Mouse (Mus musculus): ENCODE measurements around the gene Spryd3. TPM values are rescaled to one million over a fixed set of nuclear protein-coding genes. Genes with fewer than 3 reads are reported as not detected.
A peak's percentile ranks its signal among the peaks of the same experiment; 100 is the strongest.

Gene Spryd3
- polyA plus RNA-seq, 1 experiment from 2014 or later = 61.8 TPM

DNA sequence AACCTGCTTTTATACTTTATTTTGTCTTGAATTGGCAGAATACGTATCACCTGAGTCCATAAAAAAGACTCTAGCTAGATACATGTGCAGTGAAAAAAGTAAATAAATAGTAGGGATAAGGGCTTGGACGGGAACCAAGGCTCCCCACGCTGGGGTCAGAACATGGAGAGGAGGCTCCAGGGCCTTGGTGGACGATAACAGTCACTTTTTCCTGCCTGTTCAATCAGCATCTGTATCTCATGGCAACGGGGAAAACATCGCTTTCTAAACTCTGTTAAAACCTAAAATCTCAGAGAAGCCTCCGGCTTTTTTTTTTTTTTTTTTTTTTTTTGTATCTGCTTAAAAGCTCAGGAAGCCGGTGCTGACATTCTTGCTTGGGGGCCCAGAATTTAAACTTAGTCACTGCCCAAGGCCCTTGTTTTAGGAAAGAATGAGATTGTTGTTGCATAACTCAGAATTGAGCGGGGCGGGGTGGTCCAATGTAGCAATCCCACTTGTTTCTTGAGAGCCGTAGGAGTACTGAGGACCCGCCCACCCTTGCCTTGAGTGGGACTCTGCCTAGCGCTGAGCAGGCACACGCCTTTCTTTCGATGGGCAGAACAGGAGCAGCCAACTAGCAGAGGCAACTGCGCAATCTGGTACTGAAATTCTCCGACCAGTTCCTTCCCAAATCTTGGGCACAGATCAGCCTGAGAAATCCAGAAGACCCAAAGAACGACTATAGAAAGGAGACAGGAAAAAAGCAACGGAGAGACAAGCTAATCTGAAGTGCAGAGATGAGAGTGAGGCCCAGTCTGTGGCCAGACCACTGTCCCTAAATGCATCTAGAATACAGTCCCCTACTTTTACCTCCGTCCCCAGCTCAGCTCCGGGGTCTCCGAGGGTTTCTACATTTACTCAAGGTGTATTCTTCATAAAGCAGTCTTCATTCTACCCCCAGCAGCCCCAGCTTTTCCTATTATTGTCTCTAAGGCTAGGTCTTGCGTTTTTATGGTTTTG lies 7.2 kb upstream of the Spryd3 start:
- Histone ChIP-seq H3K27ac (ENCODE audit: low read depth, low read length) (no peak overlapping the region), H3K9me3 (ENCODE audit: control insufficient read depth, low read length) (no peaks in the 10 kb centered on the region), H3K27me3 (ENCODE audit: control insufficient read depth, insufficient read depth, low read length) (peaks cover 12% of the 10 kb centered on the region), H3K9ac (replicated peaks; ENCODE audit: low read depth, low read length) (no peak overlapping the region), H3K4me3 (ENCODE audit: low read depth, low read length) (no peak overlapping the region), H3K4me2 (ENCODE audit: low read depth, low read length) (no peak overlapping the region), H3K4me1 (ENCODE audit: control insufficient read depth, insufficient read depth, low read length) (0 out of 2 replicates have a peak, but pooled peaks cover 4% of the 10 kb centered on the region), H3K36me3 (ENCODE audit: control insufficient read depth, insufficient read depth, low read length) (no peaks in the 10 kb centered on the region)
- WGBS = 56% methylated on average over 23 of the region's 23 CpGs
- no peak for ATAC-seq (ENCODE audit: low read depth)

- H3K4me2 ChIP-seq (ENCODE audit: low read depth, low read length) = no peak overlapping the region
- no peak overlapping the region for H3K4me3 ChIP-seq (ENCODE audit: low read depth, low read length)
- WGBS = 92% methylated on average over 5 of the region's 5 CpGs
- peaks cover 12% of the 10 kb centered on the region for H3K27me3 ChIP-seq (ENCODE audit: control insufficient read depth, insufficient read depth, low read length)
- H3K9ac ChIP-seq (replicated peaks; ENCODE audit: low read depth, low read length) = no peak overlapping the region
- no peak for ATAC-seq (ENCODE audit: low read depth)
- no peaks in the 10 kb centered on the region for H3K36me3 ChIP-seq (ENCODE audit: control insufficient read depth, insufficient read depth, low read length)
- H3K9me3 ChIP-seq (ENCODE audit: control insufficient read depth, low read length) = no peaks in the 10 kb centered on the region
- H3K4me1 ChIP-seq (ENCODE audit: control insufficient read depth, insufficient read depth, low read length) = 0 out of 2 replicates have a peak, but pooled peaks cover 4% of the 10 kb centered on the region
- H3K27ac ChIP-seq (ENCODE audit: low read depth, low read length) = no peak overlapping the region
Measured at GRCm38 (mm10) chr15:102141120-102141519, 5.1 kb upstream of the Spryd3 start.

- no peaks in the 10 kb centered on the region for H3K27me3 ChIP-seq (ENCODE audit: control insufficient read depth, insufficient read depth, low read length)
- peak overlapping the region; percentile 71 for H3K4me3 ChIP-seq (ENCODE audit: low read depth, low read length)
- H3K9me3 ChIP-seq (ENCODE audit: control insufficient read depth, low read length) = no peaks in the 10 kb centered on the region
- peak overlapping the region; percentile 71 for H3K4me2 ChIP-seq (ENCODE audit: low read depth, low read length)
- peak overlapping the region; percentile 81 for H3K27ac ChIP-seq (ENCODE audit: low read depth, low read length)
- peaks cover 7% of the 10 kb centered on the region for H3K4me1 ChIP-seq (ENCODE audit: control insufficient read depth, insufficient read depth, low read length)
- H3K36me3 ChIP-seq (ENCODE audit: control insufficient read depth, insufficient read depth, low read length) = peaks cover 17% of the 10 kb centered on the region; the same call in 1 of the 2 replicates
- peak overlapping the region; percentile 89 for H3K9ac ChIP-seq (replicated peaks; ENCODE audit: low read depth, low read length)
- ATAC-seq (ENCODE audit: low read depth) = peak; percentile 77
- WGBS = 5% methylated on average over 35 of the region's 35 CpGs
Measured at GRCm38 (mm10) chr15:102135522-102136128, 409 bp downstream of the Spryd3 start.

DNA sequence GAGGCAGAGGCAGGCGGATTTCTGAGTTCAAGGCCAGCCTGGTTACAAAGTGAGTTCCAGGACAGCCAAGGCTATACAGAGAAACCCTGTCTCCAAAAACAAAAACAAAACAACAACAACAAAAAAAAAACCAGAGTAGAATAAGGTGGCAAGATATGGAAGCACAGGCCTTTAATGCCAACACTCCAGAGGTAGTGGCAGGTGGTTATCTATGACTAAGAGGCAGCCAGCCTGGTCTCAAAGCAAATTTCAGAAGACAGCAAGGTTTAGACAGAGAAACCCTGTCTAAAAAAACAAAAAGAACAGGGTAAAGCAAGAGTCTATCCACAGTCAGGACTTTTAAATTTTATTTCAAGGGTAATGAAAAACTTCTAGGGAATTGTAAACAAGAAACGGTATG lies 1.3 kb downstream of the Spryd3 start:
- no peak overlapping the region for H3K4me3 ChIP-seq (ENCODE audit: low read depth, low read length)
- H3K27ac ChIP-seq (ENCODE audit: low read depth, low read length) = no peak overlapping the region
- H3K4me1 ChIP-seq (ENCODE audit: control insufficient read depth, insufficient read depth, low read length) = peaks cover 7% of the 10 kb centered on the region
- WGBS = 86% methylated on average over 2 of the region's 2 CpGs
- H3K36me3 ChIP-seq (ENCODE audit: control insufficient read depth, insufficient read depth, low read length) = peaks cover 26% of the 10 kb centered on the region
- H3K9ac ChIP-seq (replicated peaks; ENCODE audit: low read depth, low read length) = no peak overlapping the region; the same call in 1 of the 2 replicates
- no peak for ATAC-seq (ENCODE audit: low read depth)
- no peaks in the 10 kb centered on the region for H3K27me3 ChIP-seq (ENCODE audit: control insufficient read depth, insufficient read depth, low read length)
- no peaks in the 10 kb centered on the region for H3K9me3 ChIP-seq (ENCODE audit: control insufficient read depth, low read length)
- H3K4me2 ChIP-seq (ENCODE audit: low read depth, low read length) = no peak overlapping the region; the same call in 1 of the 2 replicates

- ATAC-seq (ENCODE audit: low read depth) = no peak
- Histone ChIP-seq H3K4me3 (ENCODE audit: low read depth, low read length) (no peak overlapping the region), H3K9me3 (ENCODE audit: control insufficient read depth, low read length) (no peaks in the 10 kb centered on the region), H3K36me3 (ENCODE audit: control insufficient read depth, insufficient read depth, low read length) (peaks cover 36% of the 10 kb centered on the region), H3K9ac (replicated peaks; ENCODE audit: low read depth, low read length) (no peak overlapping the region), H3K4me2 (ENCODE audit: low read depth, low read length) (no peak overlapping the region), H3K4me1 (ENCODE audit: control insufficient read depth, insufficient read depth, low read length) (peaks cover 7% of the 10 kb centered on the region), H3K27me3 (ENCODE audit: control insufficient read depth, insufficient read depth, low read length) (no peaks in the 10 kb centered on the region), H3K27ac (ENCODE audit: low read depth, low read length) (no peak overlapping the region)
- WGBS = 87% methylated on average over 9 of the region's 9 CpGs
Measured at GRCm38 (mm10) chr15:102133314-102133713, 2.7 kb downstream of the Spryd3 start.

GRCm38 (mm10) chr15:102126303-102126702 lies 9.7 kb downstream of the Spryd3 start:
- Histone ChIP-seq H3K27ac (ENCODE audit: low read depth, low read length) (no peak overlapping the region), H3K4me2 (ENCODE audit: low read depth, low read length) (no peak overlapping the region), H3K9ac (replicated peaks; ENCODE audit: low read depth, low read length) (no peak overlapping the region), H3K4me3 (ENCODE audit: low read depth, low read length) (no peak overlapping the region), H3K4me1 (ENCODE audit: control insufficient read depth, insufficient read depth, low read length) (no peaks in the 10 kb centered on the region), H3K27me3 (ENCODE audit: control insufficient read depth, insufficient read depth, low read length) (no peaks in the 10 kb centered on the region), H3K36me3 (ENCODE audit: control insufficient read depth, insufficient read depth, low read length) (peaks cover 47% of the 10 kb centered on the region), H3K9me3 (ENCODE audit: control insufficient read depth, low read length) (no peaks in the 10 kb centered on the region)
- 90% methylated on average over 2 of the region's 2 CpGs for WGBS
- ATAC-seq (ENCODE audit: low read depth) = no peak

DNA sequence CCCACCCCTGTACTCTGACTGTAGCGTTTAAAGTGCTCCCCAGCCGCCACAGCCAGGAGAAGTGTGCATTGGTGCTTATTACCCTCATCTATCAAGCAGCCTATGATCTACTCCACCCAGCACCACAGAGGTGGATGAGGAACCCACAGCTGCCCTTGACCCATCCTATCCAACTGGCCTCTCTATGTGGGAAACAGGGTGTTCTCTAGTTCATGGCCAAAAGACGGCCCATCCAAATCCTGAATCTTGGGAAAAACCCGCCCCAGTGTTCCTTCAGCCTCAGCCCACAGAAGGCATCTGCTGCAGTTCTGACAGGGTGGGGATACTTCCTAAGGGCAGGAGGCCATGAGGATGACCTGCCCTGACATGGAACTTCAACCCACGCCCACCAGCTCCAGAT lies 15.5 kb downstream of the Spryd3 start:
- Histone ChIP-seq H3K27me3 (ENCODE audit: control insufficient read depth, insufficient read depth, low read length) (no peaks in the 10 kb centered on the region), H3K27ac (ENCODE audit: low read depth, low read length) (no peak overlapping the region), H3K4me1 (ENCODE audit: control insufficient read depth, insufficient read depth, low read length) (peaks cover 3% of the 10 kb centered on the region; the same call in 1 of the 2 replicates), H3K9me3 (ENCODE audit: control insufficient read depth, low read length) (no peaks in the 10 kb centered on the region), H3K4me3 (ENCODE audit: low read depth, low read length) (no peak overlapping the region), H3K4me2 (ENCODE audit: low read depth, low read length) (no peak overlapping the region), H3K9ac (replicated peaks; ENCODE audit: low read depth, low read length) (no peak overlapping the region), H3K36me3 (ENCODE audit: control insufficient read depth, insufficient read depth, low read length) (peaks cover 37% of the 10 kb centered on the region)
- no peak for ATAC-seq (ENCODE audit: low read depth)
- WGBS = 82% methylated on average over 5 of the region's 5 CpGs

DNA sequence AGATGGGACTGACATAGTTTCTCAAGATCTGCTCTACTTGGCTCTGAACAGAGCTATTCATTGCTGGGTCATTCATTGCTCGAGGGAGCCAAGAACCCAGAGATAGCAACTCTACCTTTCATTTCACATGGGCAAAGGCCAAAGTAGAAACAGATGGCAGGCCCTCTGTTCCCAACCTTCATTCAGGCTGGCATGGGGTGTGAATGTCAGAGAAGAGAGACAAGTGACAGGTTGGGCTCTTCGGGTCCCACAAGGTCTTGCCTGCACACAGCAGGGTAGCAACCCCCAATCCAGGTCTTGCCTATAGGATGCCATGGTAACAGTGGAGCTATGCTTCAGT lies 16.2 kb downstream of the Spryd3 start:
- Histone ChIP-seq H3K27me3 (ENCODE audit: control insufficient read depth, insufficient read depth, low read length) (no peaks in the 10 kb centered on the region), H3K36me3 (ENCODE audit: control insufficient read depth, insufficient read depth, low read length) (peaks cover 37% of the 10 kb centered on the region), H3K4me3 (ENCODE audit: low read depth, low read length) (no peak overlapping the region), H3K9me3 (ENCODE audit: control insufficient read depth, low read length) (no peaks in the 10 kb centered on the region), H3K9ac (replicated peaks; ENCODE audit: low read depth, low read length) (no peak overlapping the region), H3K4me1 (ENCODE audit: control insufficient read depth, insufficient read depth, low read length) (peaks cover 3% of the 10 kb centered on the region; the same call in 1 of the 2 replicates), H3K27ac (ENCODE audit: low read depth, low read length) (no peak overlapping the region), H3K4me2 (ENCODE audit: low read depth, low read length) (no peak overlapping the region)
- 81% methylated on average over 2 of the region's 2 CpGs for WGBS
- ATAC-seq (ENCODE audit: low read depth) = no peak

All from neural tube, embryonic 14.5 days (tissue).